Mouse (Mus musculus) left cerebral cortex, postnatal 4 days (tissue): ENCODE results near the gene Cnot9. TPM values are rescaled to one million over a fixed set of nuclear protein-coding genes. Genes with fewer than 3 reads are reported as not detected.
"Not testable (repeated sequence)": the region's sequence is repeated elsewhere in the genome, so short reads cannot be mapped to it uniquely, and the experiment has no call there.

Source experiments
- DNase-seq: peaks from one replicate; pipeline ENCODE4 v3.0.0-alpha.2; 2022
- intact Hi-C: fragments of 180-260 bp; cut with DNase I; formaldehyde crosslinking; loops from one replicate; pipeline ENCODE4 v1.15.1; 2025
- total RNA-seq, 2 experiments: library from RNA; stranded (reverse); gene quantifications; 2 replicates each; pipeline ENCODE4 v1.2.3; 2021

The Cnot9 gene
- 10 to 100 TPM; 43.9 to 48.1 TPM for total RNA-seq

- DNase-seq, result peak; percentile 100
- intact Hi-C loops, result no loop called here
These were observed at the start of gene Cnot9 for GRCm38 (mm10) chr1:74505721-74506464. Cnot9 (plus strand) TSS chr1:74506058.

GRCm38 (mm10) chr1:74460273-74460672 is 45.6 kb upstream of the Cnot9 start:
- intact Hi-C loops, result no loop called here
- peak; percentile 40 for DNase-seq

- intact Hi-C loops, result loop anchor here (2.0 kb wide), 1 partner anchor 71 kb away; no protein-coding TSS in a partner anchor
- no peak for DNase-seq
These were observed 20.1 kb upstream of the Cnot9 start for GRCm38 (mm10) chr1:74485792-74486191.

GRCm38 (mm10) chr1:74501106-74501505 is 4.8 kb upstream of the Cnot9 start:
- intact Hi-C loops, result no loop called here
- no peak for DNase-seq

- no peak for DNase-seq
- intact Hi-C loops, result no loop called here
These were observed 501 bp upstream of the Cnot9 start for GRCm38 (mm10) chr1:74505393-74505720.

DNA sequence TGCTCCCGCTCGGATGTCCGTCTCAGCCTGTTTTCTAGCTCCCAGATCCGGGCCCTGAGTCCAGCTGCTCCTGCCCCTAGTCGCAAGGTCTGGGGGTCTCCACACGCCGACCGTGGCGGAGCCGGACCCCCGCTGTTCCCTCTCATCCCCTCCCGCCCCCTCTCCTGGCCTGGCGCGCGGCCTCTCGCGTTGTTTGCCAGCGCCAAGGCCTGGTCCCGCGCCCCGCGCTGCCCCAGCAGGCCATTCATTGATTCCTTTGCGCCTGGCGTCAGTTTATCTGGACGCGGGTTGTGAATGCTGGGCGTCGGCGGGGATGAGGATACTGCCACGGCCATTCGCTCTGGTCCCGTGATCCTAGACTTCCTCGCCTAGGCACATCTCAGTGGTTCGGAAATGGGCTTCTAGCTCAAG is 618 bp downstream of the Cnot9 start:
- intact Hi-C loops, result no loop called here

DNA sequence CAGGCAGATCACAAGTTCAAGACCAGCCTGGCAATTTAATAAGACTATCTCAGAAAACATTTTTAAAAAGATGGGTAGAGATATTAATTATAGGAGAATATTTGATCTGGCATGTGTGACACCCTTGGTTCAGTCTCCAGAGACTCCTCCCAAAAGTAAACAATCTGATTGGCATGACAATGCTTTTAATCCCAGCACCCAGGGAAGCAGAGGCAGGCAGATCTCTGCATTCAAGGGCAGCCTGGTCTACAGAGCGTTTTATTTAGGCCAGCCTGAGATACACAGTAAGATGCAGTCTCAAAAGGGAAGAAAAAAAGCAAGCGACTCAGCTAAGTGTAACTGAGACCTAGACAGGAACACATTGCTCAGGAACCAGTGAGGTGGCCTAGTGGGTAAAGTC is 1.9 kb downstream of the Cnot9 start:
- intact Hi-C loops, result no loop called here
- no peak for DNase-seq

More for the DNA sequence above, 618 bp downstream of the Cnot9 start:
- DNase-seq, result peak; percentile 82

DNA sequence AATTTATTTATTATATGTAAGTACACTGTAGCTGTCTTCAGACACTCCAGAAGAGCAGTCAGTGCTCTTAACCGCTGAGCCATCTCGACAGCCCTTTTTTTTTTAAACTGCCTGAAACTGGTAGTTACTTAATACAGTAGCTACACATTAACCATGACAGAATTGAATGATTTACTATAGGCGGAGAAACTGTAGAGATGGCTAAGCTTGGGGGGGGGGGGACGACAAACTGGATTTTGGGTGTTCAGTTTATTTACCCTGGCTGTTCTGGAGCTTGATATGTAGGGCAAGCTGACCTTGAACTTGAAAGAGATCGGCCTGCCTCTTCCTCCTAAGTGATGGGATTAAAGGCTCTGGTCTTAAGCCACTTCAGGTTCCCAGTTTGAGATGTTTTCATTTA is 5.4 kb downstream of the Cnot9 start:
- intact Hi-C loops, result no loop called here
- DNase-seq, result no peak

DNA sequence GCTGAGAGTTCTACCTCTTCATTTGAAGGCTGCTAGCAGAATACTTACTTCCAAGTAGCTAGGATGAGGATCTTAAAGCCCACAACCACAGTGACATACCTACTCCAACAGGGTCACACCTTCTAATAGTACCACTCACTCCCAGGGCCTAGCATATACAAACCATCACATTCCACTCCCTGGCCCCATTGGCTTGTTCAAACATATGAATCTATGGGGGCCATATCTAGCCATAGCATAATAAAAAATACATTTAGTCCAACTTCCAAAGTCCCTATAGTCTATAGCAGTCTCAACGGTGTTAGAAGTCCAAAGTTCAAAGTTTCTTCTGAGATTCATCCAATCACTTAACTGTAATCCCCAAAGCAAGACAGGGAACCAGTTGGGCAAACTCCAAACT is 7.1 kb downstream of the Cnot9 start:
- intact Hi-C loops, DNase-seq: not testable (repeated sequence)

DNA sequence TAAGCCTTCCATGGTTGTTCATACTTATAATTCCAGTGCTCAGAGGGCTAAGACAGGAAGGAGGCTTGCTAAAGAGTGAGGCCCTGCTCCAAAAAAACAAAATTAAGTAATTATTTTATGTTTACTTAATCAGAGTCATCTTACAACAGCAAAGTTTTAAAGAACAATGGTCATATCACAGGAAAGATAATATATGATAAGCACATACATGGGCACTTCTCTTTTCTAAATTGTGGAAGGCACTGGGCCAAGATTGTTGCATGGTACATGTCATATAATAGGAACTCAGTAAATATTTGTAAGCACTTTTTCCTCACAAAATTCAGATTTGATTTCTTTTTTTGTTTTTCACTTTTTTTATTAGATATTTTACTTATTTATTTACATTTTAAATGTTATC is 14.0 kb downstream of the Cnot9 start:
- intact Hi-C loops, result no loop called here
- no peak for DNase-seq

GRCm38 (mm10) chr1:74524746-74525145 is 18.9 kb downstream of the Cnot9 start:
- intact Hi-C loops, result loop anchor here (5.0 kb wide), 1 partner anchor 43 kb away; no protein-coding TSS in a partner anchor

DNA sequence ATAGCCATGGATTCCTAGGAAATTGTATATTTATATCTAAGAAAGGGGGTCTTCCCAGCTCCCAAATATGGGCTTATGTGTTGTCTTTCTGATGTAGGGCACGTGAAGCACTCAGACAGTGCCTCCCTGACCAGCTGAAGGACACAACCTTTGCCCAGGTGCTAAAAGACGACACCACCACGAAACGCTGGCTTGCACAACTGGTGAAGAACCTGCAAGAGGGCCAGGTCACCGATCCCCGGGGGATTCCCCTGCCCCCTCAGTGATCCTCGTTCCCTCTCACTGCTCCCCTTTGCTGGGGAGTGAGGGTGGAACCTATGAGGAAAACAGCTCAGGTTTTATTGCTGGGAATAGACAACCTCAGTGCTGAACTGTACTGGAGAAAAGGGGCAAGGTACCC is 22.7 kb downstream of the Cnot9 start:
- no peak for DNase-seq
- intact Hi-C loops, result loop anchor here (5.0 kb wide), 1 partner anchor 39 kb away; no protein-coding TSS in a partner anchor

More at GRCm38 (mm10) chr1:74524746-74525145, 18.9 kb downstream of the Cnot9 start:
- no peak for DNase-seq

- DNase-seq, result peak; percentile 72
- intact Hi-C loops, result no loop called here
These were observed 32.8 kb downstream of the Cnot9 start for GRCm38 (mm10) chr1:74538650-74539049.

DNA sequence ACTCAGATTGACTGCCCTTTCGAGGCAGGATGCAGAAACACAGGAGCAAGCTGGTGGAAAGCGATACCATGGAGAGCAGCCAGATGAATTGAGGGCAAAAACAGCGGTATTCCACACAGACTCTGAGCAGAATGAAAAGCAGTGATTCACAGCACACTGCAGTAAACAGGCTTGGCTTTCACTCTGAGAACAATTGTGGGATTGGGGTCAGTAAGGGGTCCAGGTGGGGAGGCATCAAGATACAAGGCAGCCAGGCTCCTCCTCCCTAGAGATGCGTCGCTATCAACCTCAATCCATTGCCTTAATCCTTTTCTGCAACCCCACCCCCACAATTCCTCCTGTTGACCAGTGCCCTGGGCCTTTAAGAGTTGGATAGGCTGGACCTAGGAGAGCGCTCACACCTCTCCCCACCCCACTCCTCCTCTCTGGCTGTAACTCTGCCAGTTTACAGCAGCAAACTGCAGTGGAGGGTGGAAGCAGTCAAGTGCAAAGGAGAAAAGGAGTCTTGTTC is 36.6 kb downstream of the Cnot9 start, which contains the start of gene Plcd4:
Gene Plcd4, plus strand, starts transcription at position 438 of the 511 bp plus-strand sequence.
- intact Hi-C loops, result no loop called here
- DNase-seq, result peak; percentile 34

GRCm38 (mm10) chr1:74544184-74544583 is 38.3 kb downstream of the Cnot9 start, which contains the start of gene Usp37:
Usp37 (minus strand) TSS chr1:74544284.
- intact Hi-C loops, result no loop called here
- DNase-seq, result no peak

DNA sequence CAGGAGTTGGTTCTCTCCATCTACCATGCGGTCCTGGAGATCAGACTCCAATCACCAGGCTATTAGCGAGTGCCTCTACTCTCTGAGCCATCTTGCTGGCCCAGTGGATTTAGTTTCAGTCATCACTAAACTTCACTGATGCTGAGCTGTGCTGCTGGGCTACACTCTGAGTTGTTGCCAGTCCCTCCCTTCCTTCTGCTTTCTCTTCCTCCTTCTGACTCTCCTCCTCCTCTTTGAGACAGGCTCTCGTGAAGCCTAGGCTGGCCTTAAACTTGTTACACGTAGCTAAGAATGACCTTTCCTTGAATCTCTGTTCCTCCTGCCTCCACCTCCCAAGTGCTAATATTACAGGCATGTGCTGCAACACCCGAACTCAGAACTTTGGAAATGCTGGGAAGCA is 53.2 kb downstream of the Cnot9 start:
- intact Hi-C loops, result no loop called here
- no peak for DNase-seq

GRCm38 (mm10) chr1:74565834-74566233 is 60.0 kb downstream of the Cnot9 start:
- intact Hi-C loops, result loop anchor here (5.0 kb wide), 1 partner anchor 39 kb away; no protein-coding TSS in a partner anchor

DNA sequence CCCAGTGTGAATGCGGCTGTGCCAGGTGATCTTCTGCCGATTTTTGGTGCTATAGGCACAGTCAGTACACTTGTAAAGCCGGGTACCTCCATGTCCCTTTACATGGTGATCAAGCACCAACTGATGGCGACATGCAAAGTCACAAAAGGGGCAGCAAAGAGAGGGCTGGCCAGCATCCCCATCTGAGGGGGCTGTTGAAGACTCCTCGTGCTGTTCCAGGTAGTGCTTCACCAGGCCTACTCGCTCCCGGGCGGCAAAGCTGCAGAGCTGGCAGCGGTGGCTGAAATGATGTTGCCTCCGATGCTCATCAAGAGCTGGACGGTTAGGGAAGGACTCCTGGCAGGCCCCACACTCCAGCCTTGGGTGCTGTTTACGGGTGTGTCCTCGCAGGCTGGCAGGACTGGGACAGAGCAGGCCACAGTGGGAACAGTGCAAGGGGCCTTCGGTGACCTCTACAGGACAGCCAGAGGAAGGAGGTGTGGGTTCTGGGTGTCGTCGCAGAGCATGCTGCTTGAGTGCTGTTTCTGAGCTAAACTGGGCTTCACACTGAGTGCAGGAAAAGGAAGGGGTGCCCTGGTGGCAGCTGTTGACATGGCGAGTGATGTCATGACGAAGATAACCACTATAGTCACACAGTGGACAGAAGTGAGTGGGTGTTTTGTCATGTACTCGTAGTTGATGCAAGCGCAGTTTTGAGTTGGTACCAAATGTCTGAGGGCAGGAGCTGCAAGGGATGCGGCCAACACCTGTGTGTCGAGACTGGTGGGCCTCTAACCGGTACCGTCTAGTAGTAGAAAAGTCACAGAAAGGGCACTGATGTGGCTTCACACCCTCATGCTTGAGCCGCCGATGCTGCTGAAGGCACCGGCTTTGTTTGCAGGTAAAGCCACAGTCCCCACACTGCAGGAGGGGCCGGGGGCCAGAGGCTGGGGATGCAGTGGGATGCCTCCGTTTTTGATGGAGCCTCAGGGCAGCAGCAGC is 64.2 kb downstream of the Cnot9 start:
- intact Hi-C loops, result loop anchor here (5.0 kb wide), 1 partner anchor 43 kb away; no protein-coding TSS in a partner anchor
- no peak for DNase-seq

More at GRCm38 (mm10) chr1:74565834-74566233, 60.0 kb downstream of the Cnot9 start:
- DNase-seq, result no peak
